Mouse (Mus musculus): ENCODE data around the gene Nnmt. TPM values are rescaled to one million over a fixed set of nuclear protein-coding genes. Genes with fewer than 3 reads are reported as not detected.

Gene Nnmt
- polyA plus RNA-seq, 1 experiment from 2014 or later, result 1.9 TPM

DNA sequence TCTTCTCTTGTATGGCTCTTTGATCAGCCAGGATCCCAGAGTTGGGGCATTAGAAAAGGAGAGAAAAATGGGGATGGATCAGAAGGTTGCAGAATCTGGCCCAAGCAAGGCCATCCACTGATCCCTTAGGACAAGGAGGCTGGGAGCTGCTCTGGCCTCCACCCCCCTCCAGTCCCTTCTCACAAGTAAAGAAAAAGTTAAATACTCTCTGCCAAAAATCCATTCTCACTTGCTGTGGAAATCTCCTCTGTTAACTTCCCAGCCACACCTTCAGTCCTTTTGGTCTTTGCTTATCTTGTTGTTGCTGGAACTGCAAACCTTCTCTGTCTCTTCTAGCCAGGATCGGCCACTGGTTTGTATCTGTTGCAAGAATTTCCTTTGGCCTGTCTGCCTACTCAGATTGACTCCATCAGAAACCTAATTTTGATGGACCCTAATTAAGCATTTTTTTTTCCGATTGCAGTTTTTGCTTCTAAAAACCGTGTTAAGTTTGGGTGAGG is 12.6 kb upstream of the Nnmt start:
- 88% methylated on average over 3 of the region's 3 CpGs for WGBS
- Histone ChIP-seq H3K27me3 (ENCODE audit: control insufficient read depth, insufficient read depth, low read length) (no peaks in the 10 kb centered on the region), H3K4me2 (ENCODE audit: low read depth, low read length, severe bottlenecking) (no peak overlapping the region), H3K4me1 (replicated peaks; ENCODE audit: control insufficient read depth, insufficient read depth, low read length) (no peaks in the 10 kb centered on the region; the same call in 1 of the 2 replicates), H3K4me3 (ENCODE audit: low read depth, low read length) (no peak overlapping the region), H3K27ac (ENCODE audit: low read depth, low read length) (no peak overlapping the region), H3K9me3 (ENCODE audit: control insufficient read depth, low read length) (no peaks in the 10 kb centered on the region), H3K36me3 (ENCODE audit: control insufficient read depth, insufficient read depth, low read length) (no peaks in the 10 kb centered on the region), H3K9ac (ENCODE audit: low read length) (no peak overlapping the region)
- ATAC-seq (replicated peaks; ENCODE audit: low FRiP score), result no peak
- peak; percentile 9 for DNase-seq (ENCODE audit: low spot score)

DNA sequence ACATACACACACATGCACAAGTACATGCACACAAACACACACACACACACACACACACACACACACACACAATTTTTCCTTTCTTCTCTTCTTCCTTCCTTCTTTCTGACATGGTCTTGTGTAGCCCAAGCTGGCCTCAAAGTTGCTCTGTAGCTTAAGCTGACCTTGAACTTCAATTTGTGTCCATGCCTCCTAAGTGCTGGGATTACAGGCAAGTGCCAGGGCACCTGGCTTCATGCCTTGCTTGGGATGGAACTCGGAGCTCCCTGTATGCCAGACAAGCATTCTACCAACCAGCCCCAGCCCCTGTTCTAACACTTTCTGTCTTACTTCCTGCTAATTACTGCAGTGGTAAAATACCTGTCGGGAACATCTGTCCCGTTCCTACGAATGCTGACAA is 8.3 kb upstream of the Nnmt start:
- WGBS, result 89% methylated on average over 4 of the region's 4 CpGs
- Histone ChIP-seq H3K4me3 (ENCODE audit: low read depth, low read length) (no peak overlapping the region), H3K27me3 (ENCODE audit: control insufficient read depth, insufficient read depth, low read length) (no peaks in the 10 kb centered on the region), H3K9me3 (ENCODE audit: control insufficient read depth, low read length) (no peaks in the 10 kb centered on the region), H3K9ac (ENCODE audit: low read length) (no peak overlapping the region), H3K4me2 (ENCODE audit: low read depth, low read length, severe bottlenecking) (no peak overlapping the region), H3K27ac (ENCODE audit: low read depth, low read length) (no peak overlapping the region), H3K4me1 (replicated peaks; ENCODE audit: control insufficient read depth, insufficient read depth, low read length) (no peaks in the 10 kb centered on the region), H3K36me3 (ENCODE audit: control insufficient read depth, insufficient read depth, low read length) (no peaks in the 10 kb centered on the region)
- DNase-seq (ENCODE audit: low spot score), result peak; percentile 16
- no peak for ATAC-seq (replicated peaks; ENCODE audit: low FRiP score)

DNA sequence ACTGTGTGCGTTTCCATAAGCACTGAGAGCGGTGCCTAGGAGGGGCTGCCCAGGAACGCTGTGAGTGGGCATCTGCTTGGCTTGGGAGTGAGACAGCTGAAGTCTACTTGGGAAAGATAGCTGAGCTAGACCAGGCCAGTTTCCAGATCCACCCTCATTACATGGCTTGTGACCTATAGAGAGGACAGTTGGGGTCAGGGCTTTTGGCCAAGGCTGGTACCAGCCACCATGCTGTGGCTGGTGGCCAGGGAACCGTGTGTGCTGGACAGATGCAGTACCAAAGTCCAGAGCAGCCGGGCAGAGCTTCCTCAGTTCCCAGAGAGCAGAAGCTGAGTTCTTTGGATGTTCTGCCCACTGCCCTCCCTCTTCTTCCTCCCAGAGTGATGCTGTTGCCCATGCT is 7.6 kb upstream of the Nnmt start:
- ATAC-seq (replicated peaks; ENCODE audit: low FRiP score) (no peak), DNase-seq (ENCODE audit: low spot score) (peak; percentile 32)
- Histone ChIP-seq H3K9me3 (ENCODE audit: control insufficient read depth, low read length) (no peaks in the 10 kb centered on the region), H3K36me3 (ENCODE audit: control insufficient read depth, insufficient read depth, low read length) (no peaks in the 10 kb centered on the region), H3K27ac (ENCODE audit: low read depth, low read length) (no peak overlapping the region), H3K27me3 (ENCODE audit: control insufficient read depth, insufficient read depth, low read length) (no peaks in the 10 kb centered on the region), H3K4me1 (replicated peaks; ENCODE audit: control insufficient read depth, insufficient read depth, low read length) (no peaks in the 10 kb centered on the region; the same call in 1 of the 2 replicates), H3K9ac (ENCODE audit: low read length) (no peak overlapping the region), H3K4me2 (ENCODE audit: low read depth, low read length, severe bottlenecking) (no peak overlapping the region), H3K4me3 (ENCODE audit: low read depth, low read length) (no peak overlapping the region)
- 86% methylated on average over 5 of the region's 5 CpGs for WGBS

DNA sequence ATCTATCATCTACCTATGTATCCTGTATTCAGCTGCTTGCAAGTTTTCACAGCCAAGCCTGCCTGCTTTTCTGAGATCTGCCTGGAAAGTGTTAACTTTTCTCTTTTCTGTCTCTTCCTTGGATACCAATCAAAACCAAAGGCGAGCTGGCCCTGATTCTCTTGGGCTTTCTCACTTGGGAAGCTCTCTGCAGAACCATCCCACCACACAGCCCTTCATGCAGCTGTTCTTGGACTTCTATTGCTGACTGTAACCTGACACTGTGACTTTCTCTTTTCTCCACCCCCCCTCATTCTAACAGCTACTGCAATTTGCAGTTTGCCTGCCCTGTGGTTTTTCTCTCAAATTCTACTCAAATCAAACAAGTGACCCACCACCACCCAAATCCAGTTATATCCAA is 6.1 kb upstream of the Nnmt start:
- Histone ChIP-seq H3K27me3 (ENCODE audit: control insufficient read depth, insufficient read depth, low read length) (no peaks in the 10 kb centered on the region), H3K9me3 (ENCODE audit: control insufficient read depth, low read length) (no peaks in the 10 kb centered on the region), H3K27ac (ENCODE audit: low read depth, low read length) (no peak overlapping the region), H3K9ac (ENCODE audit: low read length) (no peak overlapping the region), H3K4me3 (ENCODE audit: low read depth, low read length) (no peak overlapping the region), H3K36me3 (ENCODE audit: control insufficient read depth, insufficient read depth, low read length) (no peaks in the 10 kb centered on the region), H3K4me1 (replicated peaks; ENCODE audit: control insufficient read depth, insufficient read depth, low read length) (no peaks in the 10 kb centered on the region; the same call in 1 of the 2 replicates), H3K4me2 (ENCODE audit: low read depth, low read length, severe bottlenecking) (no peak overlapping the region)
- ATAC-seq (replicated peaks; ENCODE audit: low FRiP score) (no peak), DNase-seq (ENCODE audit: low spot score) (no peak)
- WGBS, result 52% methylated on average over 1 of the region's 1 CpGs

DNA sequence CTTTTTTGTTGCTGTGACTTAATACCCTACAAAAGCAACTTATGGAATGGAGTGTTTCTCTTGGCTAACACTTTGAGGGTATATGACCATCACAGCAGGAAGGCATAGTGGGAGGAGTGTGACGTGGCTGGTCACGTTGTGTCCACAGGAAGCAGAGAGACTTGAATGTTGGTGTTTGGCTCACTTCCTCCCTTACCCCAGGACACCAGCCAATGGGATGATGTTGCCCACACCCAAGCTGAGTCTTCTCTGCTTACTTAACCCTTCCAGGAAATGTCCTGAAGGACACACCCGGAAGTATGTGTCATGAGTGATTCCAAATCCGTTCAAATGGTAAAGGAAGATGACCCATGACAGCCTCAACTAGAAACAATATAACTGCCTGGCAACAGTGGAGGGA is 4.8 kb upstream of the Nnmt start:
- ATAC-seq (replicated peaks; ENCODE audit: low FRiP score) (no peak), DNase-seq (ENCODE audit: low spot score) (no peak)
- Histone ChIP-seq H3K9me3 (ENCODE audit: control insufficient read depth, low read length) (no peaks in the 10 kb centered on the region), H3K4me2 (ENCODE audit: low read depth, low read length, severe bottlenecking) (no peak overlapping the region), H3K27me3 (ENCODE audit: control insufficient read depth, insufficient read depth, low read length) (no peaks in the 10 kb centered on the region), H3K9ac (ENCODE audit: low read length) (no peak overlapping the region), H3K27ac (ENCODE audit: low read depth, low read length) (no peak overlapping the region), H3K36me3 (ENCODE audit: control insufficient read depth, insufficient read depth, low read length) (no peaks in the 10 kb centered on the region), H3K4me1 (replicated peaks; ENCODE audit: control insufficient read depth, insufficient read depth, low read length) (no peaks in the 10 kb centered on the region; the same call in 1 of the 2 replicates), H3K4me3 (ENCODE audit: low read depth, low read length) (no peak overlapping the region)
- WGBS, result 86% methylated on average over 4 of the region's 4 CpGs

DNA sequence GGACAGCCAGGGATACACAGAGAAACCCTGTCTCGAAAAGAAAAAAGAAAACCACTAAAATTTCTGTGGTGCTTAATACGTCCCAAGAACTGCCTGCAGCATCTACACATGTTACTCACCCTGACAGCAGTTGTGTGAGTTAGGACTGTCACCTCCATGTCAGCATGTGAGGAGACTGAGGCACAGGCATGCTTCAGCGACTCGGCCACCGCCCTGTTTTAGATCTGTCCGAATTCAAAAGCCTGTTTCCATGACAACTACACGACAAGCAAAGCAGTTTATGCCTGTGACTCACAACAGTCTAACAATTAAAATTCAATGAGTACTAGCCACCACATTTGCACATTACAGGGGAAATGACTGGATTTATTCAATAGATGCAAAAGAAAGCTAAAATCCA is 2.5 kb upstream of the Nnmt start:
- H3K27me3 ChIP-seq (ENCODE audit: control insufficient read depth, insufficient read depth, low read length), result no peaks in the 10 kb centered on the region
- H3K4me3 ChIP-seq (ENCODE audit: low read depth, low read length), result no peak overlapping the region
- H3K27ac ChIP-seq (ENCODE audit: low read depth, low read length), result no peak overlapping the region
- no peaks in the 10 kb centered on the region for H3K36me3 ChIP-seq (ENCODE audit: control insufficient read depth, insufficient read depth, low read length)
- no peak overlapping the region for H3K9ac ChIP-seq (ENCODE audit: low read length)
- H3K9me3 ChIP-seq (ENCODE audit: control insufficient read depth, low read length), result no peaks in the 10 kb centered on the region
- no peak for ATAC-seq (replicated peaks; ENCODE audit: low FRiP score)
- H3K4me1 ChIP-seq (replicated peaks; ENCODE audit: control insufficient read depth, insufficient read depth, low read length), result no peaks in the 10 kb centered on the region; the same call in 1 of the 2 replicates
- DNase-seq (ENCODE audit: low spot score), result no peak
- H3K4me2 ChIP-seq (ENCODE audit: low read depth, low read length, severe bottlenecking), result no peak overlapping the region
- WGBS, result 46% methylated on average over 7 of the region's 7 CpGs

DNA sequence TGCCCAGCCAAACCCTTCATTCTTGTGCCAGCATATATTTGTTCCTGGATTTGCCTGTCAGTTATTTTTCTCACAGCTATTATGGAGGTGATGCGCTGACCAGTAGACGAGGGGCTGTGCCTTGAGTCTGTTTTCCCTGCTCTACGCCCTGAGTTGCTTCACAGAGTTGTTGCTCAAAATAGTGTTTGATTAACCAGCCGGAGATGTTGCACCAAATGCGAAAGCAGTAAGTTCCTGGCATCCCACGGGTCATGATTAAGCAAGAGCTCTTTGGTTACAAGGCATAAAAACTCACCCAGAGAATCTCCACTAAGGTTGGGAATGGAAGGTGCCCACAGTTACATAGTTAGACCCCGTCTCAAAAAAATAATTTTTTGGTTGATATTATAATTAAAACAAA is 1.2 kb upstream of the Nnmt start:
- Histone ChIP-seq H3K4me2 (ENCODE audit: low read depth, low read length, severe bottlenecking) (no peak overlapping the region), H3K9me3 (ENCODE audit: control insufficient read depth, low read length) (no peaks in the 10 kb centered on the region), H3K4me1 (replicated peaks; ENCODE audit: control insufficient read depth, insufficient read depth, low read length) (no peaks in the 10 kb centered on the region; the same call in 1 of the 2 replicates), H3K36me3 (ENCODE audit: control insufficient read depth, insufficient read depth, low read length) (no peaks in the 10 kb centered on the region), H3K9ac (ENCODE audit: low read length) (no peak overlapping the region), H3K27ac (ENCODE audit: low read depth, low read length) (no peak overlapping the region), H3K27me3 (ENCODE audit: control insufficient read depth, insufficient read depth, low read length) (no peaks in the 10 kb centered on the region), H3K4me3 (ENCODE audit: low read depth, low read length) (no peak overlapping the region)
- DNase-seq (ENCODE audit: low spot score) (no peak), ATAC-seq (replicated peaks; ENCODE audit: low FRiP score) (no peak)
- WGBS, result 92% methylated on average over 7 of the region's 7 CpGs

DNA sequence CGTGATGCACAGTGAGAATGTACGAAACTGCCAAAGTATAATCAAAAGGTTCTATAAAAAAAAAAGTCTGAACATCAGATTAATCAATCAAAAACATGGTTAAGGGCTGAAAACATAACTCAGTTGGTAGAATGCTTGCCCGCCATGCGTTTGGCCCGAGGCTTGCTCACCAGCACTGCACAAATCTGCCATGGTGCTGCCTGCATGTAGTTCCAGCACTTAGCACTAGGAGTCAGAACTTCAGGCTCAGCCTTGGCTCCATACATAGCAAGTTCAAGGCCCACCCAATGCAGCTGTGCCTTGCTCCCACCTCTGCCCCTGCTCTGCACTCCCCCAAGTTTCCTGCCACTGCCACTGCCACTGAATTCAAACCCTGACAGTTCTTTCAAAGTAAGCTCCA is 744 bp upstream of the Nnmt start:
- no peaks in the 10 kb centered on the region for H3K36me3 ChIP-seq (ENCODE audit: control insufficient read depth, insufficient read depth, low read length)
- no peak overlapping the region for H3K27ac ChIP-seq (ENCODE audit: low read depth, low read length)
- no peak overlapping the region for H3K9ac ChIP-seq (ENCODE audit: low read length)
- DNase-seq (ENCODE audit: low spot score) (no peak), ATAC-seq (replicated peaks; ENCODE audit: low FRiP score) (no peak)
- no peak overlapping the region for H3K4me3 ChIP-seq (ENCODE audit: low read depth, low read length)
- WGBS, result 92% methylated on average over 5 of the region's 5 CpGs
- H3K4me1 ChIP-seq (replicated peaks; ENCODE audit: control insufficient read depth, insufficient read depth, low read length), result no peaks in the 10 kb centered on the region; the same call in 1 of the 2 replicates
- no peak overlapping the region for H3K4me2 ChIP-seq (ENCODE audit: low read depth, low read length, severe bottlenecking)
- no peaks in the 10 kb centered on the region for H3K9me3 ChIP-seq (ENCODE audit: control insufficient read depth, low read length)
- H3K27me3 ChIP-seq (ENCODE audit: control insufficient read depth, insufficient read depth, low read length), result no peaks in the 10 kb centered on the region

DNA sequence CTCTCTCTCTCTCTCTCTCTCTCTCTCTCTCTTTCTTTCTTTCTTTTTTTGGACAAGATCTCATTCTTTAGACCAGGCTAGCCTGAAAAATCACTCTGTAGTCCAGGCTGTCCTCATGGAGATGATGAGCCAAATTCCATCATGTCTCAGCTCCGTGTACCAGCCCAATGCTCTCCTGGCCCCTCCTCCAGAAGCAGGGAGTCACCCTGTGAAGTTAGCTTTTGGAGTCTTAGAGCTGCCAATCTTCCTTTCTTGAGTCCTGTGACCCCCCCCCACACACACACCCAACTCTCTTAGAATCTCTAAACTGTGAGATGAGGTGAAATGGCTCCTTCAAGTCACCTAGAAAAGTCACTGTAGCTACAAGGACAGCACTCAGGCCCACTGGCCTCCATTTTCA is 727 bp downstream of the Nnmt start:
- 65% methylated on average over 1 of the region's 1 CpGs for WGBS
- Histone ChIP-seq H3K4me1 (replicated peaks; ENCODE audit: control insufficient read depth, insufficient read depth, low read length) (no peaks in the 10 kb centered on the region; the same call in 1 of the 2 replicates), H3K27me3 (ENCODE audit: control insufficient read depth, insufficient read depth, low read length) (no peaks in the 10 kb centered on the region), H3K9ac (ENCODE audit: low read length) (no peak overlapping the region), H3K4me3 (ENCODE audit: low read depth, low read length) (no peak overlapping the region), H3K27ac (ENCODE audit: low read depth, low read length) (no peak overlapping the region), H3K9me3 (ENCODE audit: control insufficient read depth, low read length) (no peaks in the 10 kb centered on the region), H3K4me2 (ENCODE audit: low read depth, low read length, severe bottlenecking) (no peak overlapping the region), H3K36me3 (ENCODE audit: control insufficient read depth, insufficient read depth, low read length) (no peaks in the 10 kb centered on the region)
- DNase-seq (ENCODE audit: low spot score) (no peak), ATAC-seq (replicated peaks; ENCODE audit: low FRiP score) (no peak)
